Mouse (Mus musculus) forebrain, embryonic 13.5 days (tissue): ENCODE results near the gene Man2a1. TPM values are rescaled to one million over a fixed set of nuclear protein-coding genes. Genes with fewer than 3 reads are reported as not detected.

ENCODE experiments used
- ATAC-seq: fragments of 200-750 bp; cut with Nextera tagmentation; 2 replicates; pipeline ENCODE4 v1.8.0; 2017
- H3K27ac ChIP-seq: fragments of 300-500 bp; sonication (generic); 2 replicates; pipeline ENCODE4 v1.5.1; 2015; ENCODE audit warnings: inconsistent platforms, mild to moderate bottlenecking, moderate library complexity
- H3K27me3 ChIP-seq: fragments of 300-500 bp; sonication (generic); 2 replicates; pipeline ENCODE4 v1.6.1; 2015; ENCODE audit warnings: mild to moderate bottlenecking, inconsistent platforms
- H3K36me3 ChIP-seq: fragments of 300-500 bp; sonication (generic); 2 replicates; pipeline ENCODE4 v1.6.1; 2015; ENCODE audit warnings: mild to moderate bottlenecking, inconsistent platforms; ENCODE audit not compliant: poor library complexity, severe bottlenecking
- H3K4me1 ChIP-seq: fragments of 300-500 bp; sonication (generic); 2 replicates; pipeline ENCODE4 v1.6.1; 2015; ENCODE audit warnings: inconsistent platforms
- H3K4me2 ChIP-seq: fragments of 300-500 bp; sonication (generic); 2 replicates; pipeline ENCODE4 v1.6.1; 2015; ENCODE audit warnings: inconsistent platforms, mild to moderate bottlenecking, moderate library complexity
- H3K4me3 ChIP-seq: fragments of 300-500 bp; sonication (generic); 2 replicates; pipeline ENCODE4 v1.5.1; 2015; ENCODE audit warnings: mild to moderate bottlenecking, inconsistent platforms
- H3K9ac ChIP-seq: fragments of 300-500 bp; sonication (generic); 2 replicates; pipeline ENCODE4 v1.6.1; 2015; ENCODE audit warnings: mild to moderate bottlenecking, inconsistent platforms
- H3K9me3 ChIP-seq: fragments of 300-500 bp; sonication (generic); replicated peaks from 2 replicates; pipeline ENCODE4 v1.6.1; 2016; ENCODE audit warnings: inconsistent platforms
- WGBS: fragments of 180-500 bp; shearing (Covaris S2); methylation state at CpG from one replicate; pipeline ENCODE4 v1.1.7; 2015; 5-methylcytosine and 5-hydroxymethylcytosine counted together
- polyA plus RNA-seq: library from polyadenylated mRNA; unstranded; fragments of >200 nt; fragmentation: Nextera tagmentation; extraction: Ambion mirVana; gene quantifications from 2 replicates; pipeline ENCODE4 v1.2.1, GENCODE M21; 2015

Gene Man2a1
- polyA plus RNA-seq, 1 experiment from 2014 or later: 3.2 TPM

DNA sequence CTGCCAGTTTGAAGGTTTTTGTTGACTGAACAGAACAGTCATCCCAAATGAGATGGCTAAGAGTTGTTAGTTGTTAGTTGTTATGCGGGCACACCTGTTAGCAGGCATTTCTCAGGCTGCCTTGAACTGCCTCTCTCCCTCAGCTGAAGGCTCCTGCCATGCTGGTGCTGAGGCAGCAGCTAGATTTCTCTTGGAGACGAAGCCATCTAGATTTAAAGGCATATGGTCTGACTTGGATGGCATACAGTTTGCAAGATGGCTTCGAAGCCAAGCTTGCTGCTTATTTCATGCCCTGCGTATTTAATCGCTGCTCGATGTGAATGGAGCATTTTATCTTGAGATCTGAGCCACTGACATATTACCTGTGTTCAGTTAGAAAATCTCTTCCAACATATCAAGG, 19.4 kb upstream of the Man2a1 start:
- 86% methylated on average over 6 of the region's 6 CpGs for WGBS
- Histone ChIP-seq H3K4me2 (no peak overlapping the region), H3K9ac (no peak overlapping the region), H3K9me3 (no peaks in the 10 kb centered on the region), H3K4me1 (no peaks in the 10 kb centered on the region), H3K27ac (no peak overlapping the region), H3K27me3 (no peaks in the 10 kb centered on the region), H3K36me3 (no peaks in the 10 kb centered on the region), H3K4me3 (no peak overlapping the region)
- ATAC-seq: peak; percentile 67; the same call in 1 of the 2 replicates

DNA sequence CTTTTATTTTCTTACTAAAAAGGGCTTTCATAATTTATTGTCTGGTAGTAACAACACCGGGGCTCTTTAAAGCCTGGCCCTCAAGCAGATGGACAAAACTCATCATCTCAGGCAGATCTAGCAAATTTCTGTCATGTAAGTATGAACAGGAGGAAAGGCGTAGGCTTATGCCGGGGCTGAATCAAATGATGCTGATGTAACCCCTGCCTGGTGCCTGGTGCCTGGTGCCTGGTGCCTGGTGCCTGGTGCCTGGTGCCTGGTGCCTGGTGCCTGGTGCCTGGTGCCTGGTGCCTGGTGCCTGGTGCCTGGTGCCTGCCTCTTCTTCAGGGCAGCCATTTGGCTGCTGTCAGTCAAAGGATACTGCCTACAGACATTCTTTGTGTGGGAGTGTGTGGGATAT, 18.6 kb upstream of the Man2a1 start:
- no peaks in the 10 kb centered on the region for H3K27me3 ChIP-seq
- no peak overlapping the region for H3K4me3 ChIP-seq
- no peaks in the 10 kb centered on the region for H3K9me3 ChIP-seq
- no peak overlapping the region for H3K27ac ChIP-seq
- H3K4me1 ChIP-seq: no peaks in the 10 kb centered on the region
- WGBS: 87% methylated on average over 3 of the region's 3 CpGs
- no peak overlapping the region for H3K4me2 ChIP-seq
- ATAC-seq: no peak
- no peak overlapping the region for H3K9ac ChIP-seq
- no peaks in the 10 kb centered on the region for H3K36me3 ChIP-seq

GRCm38 (mm10) chr17:64590483-64590882, 10.1 kb upstream of the Man2a1 start:
- Histone ChIP-seq H3K4me3 (no peak overlapping the region), H3K9ac (no peak overlapping the region), H3K4me2 (no peak overlapping the region), H3K4me1 (no peaks in the 10 kb centered on the region), H3K27ac (no peak overlapping the region), H3K36me3 (no peaks in the 10 kb centered on the region), H3K27me3 (no peaks in the 10 kb centered on the region), H3K9me3 (no peaks in the 10 kb centered on the region)
- WGBS: 63% methylated on average over 4 of the region's 4 CpGs
- no peak for ATAC-seq

DNA sequence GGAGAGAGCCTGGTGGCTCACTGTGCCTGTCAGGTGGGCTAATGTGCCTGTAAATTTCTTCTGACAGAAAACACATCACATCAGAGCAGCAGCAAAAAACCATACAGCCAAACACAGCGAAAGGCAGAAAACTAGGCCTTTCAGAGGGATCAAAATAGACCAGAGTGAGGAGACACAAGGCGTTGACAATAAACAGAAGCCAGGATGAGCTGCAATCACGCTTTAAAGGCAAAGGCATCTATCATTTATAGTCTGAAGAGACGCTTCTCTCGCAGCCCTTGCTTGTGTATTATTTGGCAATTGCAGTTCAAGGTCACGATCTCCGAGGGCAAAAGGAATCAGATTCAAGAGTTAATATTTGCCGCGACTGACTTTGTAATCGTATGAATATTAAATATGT, 9.2 kb upstream of the Man2a1 start:
- H3K27me3 ChIP-seq: no peaks in the 10 kb centered on the region
- WGBS: 89% methylated on average over 10 of the region's 10 CpGs
- H3K9ac ChIP-seq: no peak overlapping the region
- no peaks in the 10 kb centered on the region for H3K9me3 ChIP-seq
- no peak overlapping the region for H3K4me3 ChIP-seq
- no peak for ATAC-seq
- H3K36me3 ChIP-seq: no peaks in the 10 kb centered on the region
- no peak overlapping the region for H3K27ac ChIP-seq
- no peaks in the 10 kb centered on the region for H3K4me1 ChIP-seq
- no peak overlapping the region for H3K4me2 ChIP-seq

DNA sequence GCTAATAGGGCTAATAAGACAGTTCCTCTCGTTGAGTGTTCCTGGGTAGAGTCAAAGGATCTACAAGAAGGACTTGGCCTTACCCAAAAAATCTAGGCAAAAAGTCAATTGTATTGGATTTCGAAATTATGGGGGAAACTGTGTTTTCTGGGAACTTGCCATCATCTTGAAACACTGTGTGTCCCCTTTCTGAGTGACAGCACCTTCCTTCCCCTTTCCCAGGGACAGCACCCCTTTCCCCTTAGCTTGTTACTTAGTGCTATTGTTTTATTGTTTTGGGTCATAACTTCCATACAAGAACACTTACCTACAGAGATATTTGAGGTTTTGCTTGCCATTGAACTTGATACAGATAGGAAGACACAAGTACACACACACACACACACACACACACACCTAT, 8.2 kb upstream of the Man2a1 start:
- Histone ChIP-seq H3K36me3 (no peaks in the 10 kb centered on the region), H3K4me1 (no peaks in the 10 kb centered on the region), H3K4me3 (no peak overlapping the region), H3K27me3 (no peaks in the 10 kb centered on the region), H3K27ac (no peak overlapping the region), H3K4me2 (no peak overlapping the region), H3K9me3 (no peaks in the 10 kb centered on the region), H3K9ac (no peak overlapping the region)
- WGBS: 84% methylated on average over 2 of the region's 2 CpGs
- ATAC-seq: no peak

- Histone ChIP-seq H3K4me3 (no peak overlapping the region), H3K9ac (no peak overlapping the region), H3K27ac (no peak overlapping the region), H3K9me3 (no peaks in the 10 kb centered on the region), H3K4me1 (no peaks in the 10 kb centered on the region), H3K36me3 (no peaks in the 10 kb centered on the region), H3K4me2 (no peak overlapping the region), H3K27me3 (no peaks in the 10 kb centered on the region)
- WGBS: 85% methylated on average over 3 of the region's 3 CpGs
- ATAC-seq: no peak
Measured at GRCm38 (mm10) chr17:64592788-64593187, 7.7 kb upstream of the Man2a1 start.

GRCm38 (mm10) chr17:64597770-64598169, 2.8 kb upstream of the Man2a1 start:
- Histone ChIP-seq H3K36me3 (no peaks in the 10 kb centered on the region), H3K9ac (no peak overlapping the region), H3K4me3 (no peak overlapping the region), H3K4me2 (no peak overlapping the region), H3K4me1 (peaks cover 18% of the 10 kb centered on the region), H3K9me3 (no peaks in the 10 kb centered on the region), H3K27ac (no peak overlapping the region), H3K27me3 (no peaks in the 10 kb centered on the region; the same call in 1 of the 2 replicates)
- WGBS: 89% methylated on average over 9 of the region's 9 CpGs
- no peak for ATAC-seq

GRCm38 (mm10) chr17:64599916-64600315, 620 bp upstream of the Man2a1 start:
- peak overlapping the region; percentile 99 for H3K4me2 ChIP-seq
- H3K36me3 ChIP-seq: no peaks in the 10 kb centered on the region
- no peaks in the 10 kb centered on the region; the same call in 1 of the 2 replicates for H3K27me3 ChIP-seq
- no peaks in the 10 kb centered on the region for H3K9me3 ChIP-seq
- peak overlapping the region; percentile 87 for H3K9ac ChIP-seq
- peak overlapping the region; percentile 83 for H3K27ac ChIP-seq
- peaks cover 27% of the 10 kb centered on the region for H3K4me1 ChIP-seq
- H3K4me3 ChIP-seq: peak overlapping the region; percentile 84
- 33% methylated on average over 4 of the region's 4 CpGs for WGBS
- ATAC-seq: no peak

DNA sequence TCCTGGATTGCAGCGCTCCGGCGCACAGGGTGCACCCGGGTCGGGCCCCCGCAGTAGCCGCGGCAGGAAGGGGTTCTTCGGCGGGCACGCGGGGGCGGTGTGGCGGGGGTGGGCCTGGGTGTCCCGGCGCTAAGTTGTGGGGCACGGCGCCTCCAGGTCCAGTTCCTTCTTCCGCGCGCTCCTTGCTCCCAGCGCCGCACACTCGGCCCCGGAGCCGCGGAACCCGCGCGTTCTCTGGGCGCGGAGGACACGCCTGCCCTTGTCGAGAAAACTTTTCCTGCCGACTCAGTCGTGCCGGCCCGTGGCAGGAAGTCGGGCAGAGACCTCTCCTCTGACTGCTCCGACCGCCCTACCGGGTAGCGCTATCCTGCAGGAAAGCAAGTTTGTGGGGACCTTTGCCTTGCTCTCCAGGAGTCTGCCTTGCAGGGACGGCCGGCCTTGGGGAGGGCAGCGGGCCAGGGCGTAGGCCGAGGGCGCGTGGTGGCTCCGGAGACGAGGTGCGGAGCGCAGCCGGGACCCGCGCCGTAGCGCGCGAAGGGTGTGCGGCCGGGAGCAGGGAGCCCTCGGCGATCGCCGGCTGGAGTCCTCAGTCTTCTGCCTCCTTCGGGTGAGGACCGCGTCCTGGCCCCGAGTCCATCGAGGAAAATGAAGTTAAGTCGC, 685 bp downstream of the Man2a1 start:
- H3K4me2 ChIP-seq: peak overlapping the region; percentile 99
- H3K9me3 ChIP-seq: no peaks in the 10 kb centered on the region
- peak overlapping the region; percentile 83 for H3K27ac ChIP-seq
- peak; percentile 23 for ATAC-seq
- H3K9ac ChIP-seq: peak overlapping the region; percentile 87
- under 1% methylated on average over 64 of the region's 73 CpGs for WGBS
- peaks cover 35% of the 10 kb centered on the region for H3K4me1 ChIP-seq
- no peaks in the 10 kb centered on the region; the same call in 1 of the 2 replicates for H3K27me3 ChIP-seq
- H3K4me3 ChIP-seq: peak overlapping the region; percentile 84
- H3K36me3 ChIP-seq: no peaks in the 10 kb centered on the region

- no peaks in the 10 kb centered on the region; the same call in 1 of the 2 replicates for H3K27me3 ChIP-seq
- H3K4me2 ChIP-seq: peak overlapping the region; percentile 99
- no peaks in the 10 kb centered on the region for H3K36me3 ChIP-seq
- peak overlapping the region; percentile 84 for H3K4me3 ChIP-seq
- WGBS: under 1% methylated on average over 44 of the region's 44 CpGs
- H3K27ac ChIP-seq: no peak overlapping the region
- peak; percentile 53 for ATAC-seq
- peak overlapping the region; percentile 87 for H3K9ac ChIP-seq
- peaks cover 35% of the 10 kb centered on the region for H3K4me1 ChIP-seq
- H3K9me3 ChIP-seq: no peaks in the 10 kb centered on the region
Measured at GRCm38 (mm10) chr17:64601751-64602578, 1.4 kb downstream of the Man2a1 start.

- H3K36me3 ChIP-seq: no peaks in the 10 kb centered on the region
- H3K9me3 ChIP-seq: no peaks in the 10 kb centered on the region
- no peaks in the 10 kb centered on the region; the same call in 1 of the 2 replicates for H3K27me3 ChIP-seq
- peak overlapping the region; percentile 99 for H3K4me2 ChIP-seq
- H3K27ac ChIP-seq: no peak overlapping the region
- H3K4me3 ChIP-seq: peak overlapping the region; percentile 84; the same call in 1 of the 2 replicates
- no peak for ATAC-seq
- no peak overlapping the region for H3K9ac ChIP-seq
- peaks cover 35% of the 10 kb centered on the region for H3K4me1 ChIP-seq
- 83% methylated on average over 9 of the region's 9 CpGs for WGBS
Measured at GRCm38 (mm10) chr17:64603134-64603533, 2.6 kb downstream of the Man2a1 start.

GRCm38 (mm10) chr17:64603534-64603933, 3.0 kb downstream of the Man2a1 start:
- H3K4me2 ChIP-seq: peak overlapping the region; percentile 99
- H3K4me3 ChIP-seq: no peak overlapping the region
- H3K9me3 ChIP-seq: no peaks in the 10 kb centered on the region
- H3K27ac ChIP-seq: no peak overlapping the region
- ATAC-seq: no peak
- peaks cover 35% of the 10 kb centered on the region for H3K4me1 ChIP-seq
- H3K9ac ChIP-seq: no peak overlapping the region
- 81% methylated on average over 5 of the region's 5 CpGs for WGBS
- H3K27me3 ChIP-seq: no peaks in the 10 kb centered on the region; the same call in 1 of the 2 replicates
- H3K36me3 ChIP-seq: no peaks in the 10 kb centered on the region
